Mouse (Mus musculus) heart, adult 18-20 months (tissue): ENCODE data around the gene Vangl1. TPM values are rescaled to one million over a fixed set of nuclear protein-coding genes. Genes with fewer than 3 reads are reported as not detected.

Experiments used
- DNase-seq, 2 experiments: peaks; one replicate each; pipeline ENCODE4 v3.0.0; 2021 to 2022; ENCODE audit warnings: mixed read lengths in 1 of 2
- long read RNA-seq, 2 experiments: library from polyadenylated mRNA; stranded (forward); transcript quantifications; one replicate each; pipeline ENCODE4 v2.0.0; 2021
- total RNA-seq, 2 experiments: library from RNA; stranded (reverse); gene quantifications; 2 replicates each; pipeline ENCODE4 v1.2.3; 2021

Gene Vangl1
- total RNA-seq, result 10 to 100 TPM in 1 of 2 experiments, 1 to 10 TPM in 1; 8.6 to 12.3 TPM
- long read RNA-seq, experiment 1, full-length matches to known transcripts, result 1 of 3 reads
- long read RNA-seq, experiment 1, partial matches to known transcripts, result 1 of 3 reads
- long read RNA-seq, experiment 1, other reads (novel, unspliced or antisense), result 1 of 3 reads
- long read RNA-seq, experiment 2, full-length matches to known transcripts, result 2 of 4 reads
- long read RNA-seq, experiment 2, partial matches to known transcripts, result 0 of 4 reads
- long read RNA-seq, experiment 2, other reads (novel, unspliced or antisense), result 2 of 4 reads

- DNase-seq, result peak; percentile 80 to 90
These were observed at the start of gene Vangl1 for GRCm38 (mm10) chr3:102203781-102204721. Gene Vangl1, minus strand, starts transcription at chr3:102204693.

GRCm38 (mm10) chr3:102253554-102253953 lies 49.1 kb upstream of the Vangl1 start:
- peak in 1 of 2 experiments; percentile 54 for DNase-seq

GRCm38 (mm10) chr3:102252927-102253326 lies 48.4 kb upstream of the Vangl1 start:
- no peak for DNase-seq

GRCm38 (mm10) chr3:102250873-102251272 lies 46.4 kb upstream of the Vangl1 start:
- DNase-seq, result no peak

- DNase-seq, result peak; percentile 37 to 78
These were observed 45.0 kb upstream of the Vangl1 start for GRCm38 (mm10) chr3:102249401-102249991.

- DNase-seq, result no peak
These were observed 40.1 kb upstream of the Vangl1 start for GRCm38 (mm10) chr3:102244601-102245000.

GRCm38 (mm10) chr3:102242854-102243253 lies 38.4 kb upstream of the Vangl1 start:
- peak; percentile 32 to 65 for DNase-seq

GRCm38 (mm10) chr3:102231418-102232134 lies 27.1 kb upstream of the Vangl1 start:
- no peak for DNase-seq

GRCm38 (mm10) chr3:102222756-102223155 lies 18.3 kb upstream of the Vangl1 start:
- DNase-seq, result no peak

GRCm38 (mm10) chr3:102218301-102218700 lies 13.8 kb upstream of the Vangl1 start:
- no peak for DNase-seq

GRCm38 (mm10) chr3:102214736-102215135 lies 10.2 kb upstream of the Vangl1 start:
- no peak for DNase-seq

- no peak for DNase-seq
These were observed 9.8 kb upstream of the Vangl1 start for GRCm38 (mm10) chr3:102214299-102214698.

GRCm38 (mm10) chr3:102212896-102213295 lies 8.4 kb upstream of the Vangl1 start:
- no peak for DNase-seq

- no peak for DNase-seq
These were observed 7.8 kb upstream of the Vangl1 start for GRCm38 (mm10) chr3:102212336-102212735.

- no peak for DNase-seq
These were observed 6.8 kb upstream of the Vangl1 start for GRCm38 (mm10) chr3:102211340-102211739.

- DNase-seq, result peak in 1 of 2 experiments; percentile 41
These were observed 6.3 kb upstream of the Vangl1 start for GRCm38 (mm10) chr3:102210775-102211174.

GRCm38 (mm10) chr3:102208861-102209260 lies 4.4 kb upstream of the Vangl1 start:
- DNase-seq, result no peak

- no peak for DNase-seq
These were observed 951 bp upstream of the Vangl1 start for GRCm38 (mm10) chr3:102205458-102205830.

GRCm38 (mm10) chr3:102204734-102205457 lies 403 bp upstream of the Vangl1 start:
- DNase-seq, result peak in 1 of 2 experiments; percentile 42

GRCm38 (mm10) chr3:102203131-102203530 lies 1.4 kb downstream of the Vangl1 start:
- no peak for DNase-seq

- DNase-seq, result no peak
These were observed 4.5 kb downstream of the Vangl1 start for GRCm38 (mm10) chr3:102199991-102200390.
